Mouse (Mus musculus): ENCODE measurements around the gene Lmcd1.

DNA sequence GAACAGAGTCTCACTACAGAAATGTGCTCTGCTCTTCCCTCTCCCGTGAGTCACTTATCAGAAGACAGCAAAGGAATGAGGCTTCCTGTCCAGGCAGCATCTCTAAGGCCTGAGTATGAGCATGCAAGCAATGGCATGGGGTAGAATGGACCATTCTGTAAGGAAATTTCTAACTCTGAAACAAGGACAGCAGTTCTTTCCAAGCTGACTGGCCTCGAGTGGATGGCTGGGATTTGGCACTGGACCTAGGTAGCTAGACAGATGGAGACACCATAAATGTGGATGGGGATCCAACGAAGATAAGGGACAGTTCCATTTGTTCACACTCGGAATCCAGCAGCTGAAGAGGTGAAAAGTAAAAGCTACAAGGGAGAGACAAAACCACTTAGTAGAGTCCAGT is 17.6 kb downstream of the Lmcd1 start:
- TF ChIP-seq POLR2A (IDR thresholded peaks at IDR 0.05; ENCODE audit: borderline replicate concordance, insufficient read depth, low read length) (no peak), CTCF (IDR thresholded peaks at IDR 0.05; ENCODE audit: borderline replicate concordance, insufficient read depth, low read depth, low read length) (no peak)

Measured in cerebellum, adult 2 months (tissue).